Mouse (Mus musculus) G1E (cell line): ENCODE results near the gene Chchd4.

Experiments
- CTCF ChIP-seq: IDR thresholded peaks from 2 replicates; pipeline ENCODE4 v1.5.1; 2012; ENCODE audit warnings: low read depth, low read length, inconsistent platforms, mixed read lengths
- GATA1 ChIP-seq: IDR thresholded peaks from 2 replicates; pipeline ENCODE4 v1.6.1; 2012; ENCODE audit warnings: borderline replicate concordance, low read length, inconsistent platforms, mixed read lengths
- POLR2AphosphoS5 ChIP-seq: IDR thresholded peaks from 2 replicates; pipeline ENCODE4 v1.6.1; 2012; ENCODE audit warnings: low read depth, low read length, inconsistent platforms; ENCODE audit not compliant: insufficient replicate concordance

DNA sequence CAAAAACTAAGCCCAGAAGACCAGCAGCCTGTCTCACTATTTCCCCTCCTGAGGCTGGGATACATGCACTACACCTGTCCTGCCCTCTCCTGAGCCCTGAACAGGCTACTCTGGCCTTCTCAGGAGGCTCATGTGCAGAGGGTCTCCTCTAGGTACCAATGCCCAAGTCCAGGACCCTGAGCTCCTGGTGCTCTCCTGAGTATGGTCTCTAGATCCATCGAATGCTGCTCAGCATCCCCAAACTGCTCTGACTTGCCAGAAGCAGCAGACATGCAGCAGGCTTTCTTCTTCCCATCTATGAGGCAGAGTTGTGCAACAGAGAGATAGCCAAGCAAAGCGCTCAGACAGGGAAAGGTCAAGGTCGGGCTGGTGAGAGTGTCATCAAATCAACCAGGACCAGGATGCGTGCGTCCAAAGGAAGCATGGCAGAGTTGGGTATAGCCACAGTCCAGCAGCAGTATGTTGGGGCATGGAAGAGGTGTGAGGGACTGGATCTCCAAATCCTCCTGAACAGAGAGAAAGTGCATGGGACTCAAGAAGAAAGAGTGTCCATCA, 56.0 kb downstream of the Chchd4 start:
- TF ChIP-seq CTCF (no peak), POLR2AphosphoS5 (no peak), GATA1 (no peak)
